Mouse (Mus musculus) left cerebral cortex, adult 18-20 months (tissue): ENCODE results near the gene Rangrf. TPM values are rescaled to one million over a fixed set of nuclear protein-coding genes. Genes with fewer than 3 reads are reported as not detected.
A peak's percentile ranks its signal among the peaks of the same experiment; 100 is the strongest.
"Not testable (repeated sequence)": the region's sequence is repeated elsewhere in the genome, so short reads cannot be mapped to it uniquely, and the experiment has no call there.

Source experiments
- DNase-seq, 2 experiments: peaks; one replicate each; pipeline ENCODE4 v3.0.0; 2021 to 2022; ENCODE audit warnings: low spot score in 2 of 2, mixed read lengths in 1 of 2
- long read RNA-seq, 2 experiments: library from polyadenylated mRNA; stranded (forward); transcript quantifications; one replicate each; pipeline ENCODE4 v2.0.0; 2021
- total RNA-seq, 2 experiments: library from RNA; stranded (reverse); gene quantifications; 2 replicates each; pipeline ENCODE4 v1.2.3; 2021

Rangrf gene
- 10 to 100 TPM; 17.8 to 18.2 TPM for total RNA-seq
- long read RNA-seq, experiment 1, partial matches to known transcripts: 0 of 3 reads
- long read RNA-seq, experiment 1, other reads (novel, unspliced or antisense): 1 of 3 reads
- long read RNA-seq, experiment 2, transcript Rangrf-201 (5 exons, 820 nt): major isoform, 9 of 11 reads
- long read RNA-seq, experiment 2, partial matches to known transcripts: 1 of 11 reads
- long read RNA-seq, experiment 2, other reads (novel, unspliced or antisense): 1 of 11 reads

DNA sequence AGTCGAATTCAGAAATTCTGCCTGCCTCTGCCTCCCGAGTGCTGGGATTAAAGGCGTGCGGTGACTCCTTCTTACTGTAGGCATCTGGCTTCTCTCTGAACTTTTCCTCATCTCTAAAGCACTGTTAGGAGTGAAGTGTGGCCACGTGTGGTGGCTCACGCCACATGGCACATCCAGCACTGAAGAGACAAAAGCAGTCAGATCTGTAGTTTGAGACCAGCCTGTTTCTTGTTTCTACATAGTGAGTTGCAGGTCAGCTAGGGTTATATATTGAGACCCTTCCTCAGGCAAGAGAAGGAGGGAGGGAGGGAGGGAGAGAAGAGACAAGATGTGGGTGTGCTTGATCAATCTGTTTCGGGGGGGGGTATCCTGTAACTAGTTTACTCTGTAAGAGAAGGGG, at the start of gene Rangrf:
TSS of gene Rangrf (minus strand) at position 101 of the 400 bp plus-strand sequence.
- DNase-seq: no peak

DNA sequence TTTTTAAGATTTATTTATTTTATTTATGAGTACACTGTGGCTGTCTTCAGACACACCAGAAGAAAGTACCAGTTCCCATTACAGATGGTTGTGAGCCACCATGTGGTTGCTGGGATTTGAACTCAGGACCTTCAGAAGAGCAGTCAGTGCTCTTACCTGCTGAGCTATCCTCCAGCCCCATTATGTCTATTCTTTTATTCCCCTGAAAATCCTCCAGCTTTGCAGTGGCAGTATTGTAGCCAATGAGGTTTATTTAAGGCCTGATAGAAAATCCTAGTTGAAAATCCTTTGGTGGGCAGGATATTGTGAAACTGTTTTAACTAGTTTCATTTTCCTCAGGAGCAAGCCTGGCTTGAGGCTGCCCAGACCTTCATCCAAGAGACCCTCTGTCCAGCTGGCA, 45.7 kb upstream of the Rangrf start:
- DNase-seq: no peak

DNA sequence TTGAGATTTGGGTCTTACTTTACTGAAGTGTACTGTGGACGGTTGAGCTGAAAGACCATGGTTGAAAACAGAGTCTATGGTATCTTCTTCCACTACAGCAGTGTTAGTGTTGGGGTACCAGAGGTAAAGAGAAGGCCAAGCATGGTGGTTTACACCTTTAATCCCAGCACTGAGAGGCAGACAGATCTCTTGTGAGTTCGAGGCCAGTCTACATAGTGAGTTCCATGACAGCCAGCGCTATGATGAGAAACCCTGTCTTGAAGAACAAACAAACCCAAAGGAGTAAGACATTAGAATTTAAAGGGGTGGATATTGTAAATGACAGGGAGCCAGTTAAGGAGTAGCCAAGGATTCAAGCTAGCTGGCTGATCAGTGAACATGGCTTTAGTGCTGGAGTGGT, 41.8 kb upstream of the Rangrf start:
- DNase-seq: no peak

DNA sequence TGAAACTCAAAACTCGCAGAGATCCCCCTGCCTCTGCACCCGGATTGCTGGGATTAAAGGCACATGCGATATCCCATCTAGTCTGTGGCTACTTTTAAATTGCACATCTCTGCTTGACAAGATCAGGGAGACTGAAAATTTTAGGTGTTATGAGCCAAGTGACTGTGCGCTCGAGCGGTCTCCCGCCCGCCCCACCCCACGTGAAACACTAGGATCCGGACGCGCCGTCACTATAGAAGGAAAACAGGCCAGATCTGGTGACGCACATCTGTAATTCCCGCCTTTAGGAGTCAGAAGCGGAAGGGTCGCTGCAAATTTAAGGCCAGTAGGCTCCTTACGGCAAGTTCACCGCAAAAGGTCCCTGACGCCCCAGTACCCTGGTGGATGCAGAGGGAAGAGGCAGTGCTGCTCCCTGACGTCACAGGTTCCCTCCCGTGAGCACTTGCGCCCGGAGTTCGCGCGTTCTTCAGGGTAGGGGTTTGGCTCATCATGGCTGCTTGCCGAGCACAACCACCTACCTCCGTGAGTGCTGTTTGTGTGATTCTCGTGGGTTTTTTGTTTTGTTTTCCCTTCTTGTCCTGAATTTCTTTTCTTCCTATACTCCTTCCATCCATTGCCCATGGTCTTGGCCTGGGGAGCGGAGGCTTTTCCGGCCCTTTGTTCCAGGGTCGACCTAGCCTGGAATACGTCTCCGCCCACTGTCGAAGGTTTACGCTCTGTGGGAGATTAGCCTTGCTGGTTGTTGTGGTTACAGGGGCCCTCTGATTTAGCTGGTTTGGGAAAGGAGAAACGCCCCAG, 40.9 kb upstream of the Rangrf start, which contains the start of gene Ctc1:
TSS of gene Ctc1 (plus strand) at position 268 of the 798 bp plus-strand sequence.
- peak; percentile 91 to 92 for DNase-seq

- DNase-seq: peak; percentile 83 to 86
These were observed 37.2 kb upstream of the Rangrf start for GRCm38 (mm10) chr11:69012071-69012601.

- DNase-seq: not testable (repeated sequence)
These were observed 36.5 kb upstream of the Rangrf start for GRCm38 (mm10) chr11:69011445-69011844.

- DNase-seq: no peak
These were observed 35.7 kb upstream of the Rangrf start for GRCm38 (mm10) chr11:69010400-69011323.

DNA sequence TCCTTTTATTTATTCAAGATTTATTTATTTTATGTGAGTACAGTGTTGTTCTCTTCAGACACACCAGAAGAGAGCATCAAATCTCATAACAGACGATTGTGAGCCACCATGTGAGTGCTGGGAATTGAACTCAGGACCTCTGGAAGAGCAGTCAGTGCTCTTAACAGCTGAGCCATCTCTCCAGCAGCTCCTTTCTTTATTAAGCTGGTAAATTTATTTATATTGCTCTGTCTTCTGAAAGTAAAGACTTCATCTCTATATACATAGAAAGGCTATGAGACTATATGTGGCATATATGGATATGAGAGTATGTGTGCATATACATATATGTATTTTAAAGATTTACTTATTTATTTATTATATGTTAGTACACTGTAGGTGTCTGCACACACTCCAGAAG, 34.5 kb upstream of the Rangrf start:
- no peak for DNase-seq

DNA sequence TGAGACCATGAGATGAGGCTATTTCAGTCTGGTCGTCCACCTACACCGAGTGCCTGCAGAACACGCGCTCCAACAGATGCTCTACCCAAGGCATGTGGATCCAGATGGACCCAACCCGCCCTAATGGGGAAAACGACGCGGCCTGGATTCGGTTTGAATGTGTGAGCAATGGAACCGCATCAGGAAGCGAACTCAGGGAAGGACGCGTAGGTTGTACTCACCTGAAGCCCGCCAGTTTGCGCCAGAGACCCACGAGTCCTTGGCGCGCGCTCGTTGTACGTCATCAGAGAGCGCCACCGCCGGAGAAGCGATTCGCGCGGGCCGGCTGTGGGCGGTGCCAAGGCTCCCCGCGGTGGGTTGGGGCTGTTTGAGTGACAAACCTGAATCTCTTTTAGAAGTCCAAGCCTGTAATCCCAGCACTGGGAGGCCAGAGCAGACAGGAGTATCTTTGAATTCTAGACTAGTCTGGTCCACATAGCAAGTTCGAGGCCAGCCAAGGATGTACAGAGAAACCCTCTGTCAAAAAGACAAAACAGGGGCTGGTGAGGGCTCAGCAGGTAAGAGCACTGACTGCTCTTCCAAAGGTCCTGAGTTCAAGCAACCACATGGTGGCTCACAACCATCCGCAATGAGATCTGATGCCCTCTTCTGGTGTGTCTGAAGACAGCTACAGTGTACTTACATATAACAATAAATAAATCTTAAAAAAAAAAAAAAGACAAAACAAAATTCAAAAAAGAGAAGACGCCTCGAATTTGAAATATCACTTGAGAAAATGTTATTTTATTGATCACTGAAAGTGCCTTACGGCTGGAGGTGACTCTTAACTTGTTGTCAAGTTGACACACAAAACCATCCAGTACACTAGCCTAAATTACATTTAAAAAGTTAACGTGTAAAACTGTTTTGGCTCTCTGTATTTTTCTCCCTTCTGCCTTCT, 33.5 kb upstream of the Rangrf start, which contains the start of gene Pfas:
TSS of gene Pfas (minus strand) at position 279 of the 940 bp plus-strand sequence.
- DNase-seq: peak; percentile 90 to 93

- DNase-seq: not testable (repeated sequence)
These were observed 31.6 kb upstream of the Rangrf start for GRCm38 (mm10) chr11:69006575-69006974.

DNA sequence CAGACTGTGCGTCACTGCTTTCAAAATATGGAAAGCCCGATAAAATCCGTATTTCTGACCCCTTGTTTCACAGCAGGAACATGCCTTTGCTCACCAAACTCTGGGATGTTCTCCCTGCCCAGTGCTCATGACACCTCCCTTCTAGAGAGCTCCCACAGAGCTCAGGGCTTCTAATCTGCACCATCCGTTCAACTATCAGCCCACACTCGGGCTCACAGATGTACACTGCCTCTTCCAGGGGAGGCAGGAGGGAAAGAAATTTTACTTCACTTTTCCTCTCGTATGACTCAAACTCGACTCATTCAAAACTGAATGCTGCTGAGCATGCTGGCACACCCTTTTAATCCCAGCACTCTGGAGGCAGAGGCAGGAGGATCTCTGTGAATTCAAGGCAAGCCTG, 30.2 kb upstream of the Rangrf start:
- DNase-seq: no peak

DNA sequence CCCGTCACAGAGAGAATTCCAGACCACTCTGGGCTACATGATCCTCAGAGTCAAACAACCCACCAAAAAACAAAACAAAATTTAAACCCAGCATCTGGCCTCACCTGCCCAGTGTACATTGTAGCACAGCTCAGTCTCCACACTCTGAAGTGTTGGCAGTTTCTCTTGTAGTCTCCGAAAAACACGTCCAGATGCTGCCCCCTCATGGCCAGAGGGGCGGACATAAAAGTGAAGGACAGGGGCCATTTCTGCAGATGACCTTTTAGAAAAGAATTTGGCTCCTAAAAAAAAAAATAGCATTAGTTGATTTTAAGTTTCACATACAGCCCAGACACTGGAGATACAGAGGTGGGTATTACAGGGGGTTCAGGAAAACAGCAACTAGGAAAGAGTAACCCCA, 28.6 kb upstream of the Rangrf start:
- DNase-seq: no peak

GRCm38 (mm10) chr11:69002782-69003181, 27.8 kb upstream of the Rangrf start:
- DNase-seq: not testable (repeated sequence)

- no peak for DNase-seq
These were observed 22.1 kb upstream of the Rangrf start for GRCm38 (mm10) chr11:68997080-68997479.

GRCm38 (mm10) chr11:68994377-68994776, 19.4 kb upstream of the Rangrf start:
- no peak for DNase-seq

DNA sequence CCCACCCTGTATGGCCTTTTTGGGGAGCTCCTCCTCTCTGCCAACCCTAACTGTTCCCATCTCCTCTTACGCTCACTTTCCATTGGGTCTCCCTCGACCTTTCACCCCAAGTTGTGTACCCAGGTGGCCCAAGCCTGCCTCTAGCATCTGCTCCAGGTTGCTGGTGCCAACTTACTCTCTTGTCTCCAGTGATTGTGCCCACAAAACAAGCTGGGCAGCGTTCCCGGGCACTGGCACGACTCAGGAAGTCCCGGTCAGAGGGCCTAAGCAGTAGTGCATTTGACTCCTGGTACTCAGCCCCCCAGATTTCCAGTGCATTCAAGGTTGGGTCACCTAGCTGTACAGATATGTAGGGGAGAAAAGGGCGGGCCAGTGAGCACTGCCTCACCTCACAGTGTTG, 18.1 kb upstream of the Rangrf start:
- DNase-seq: no peak

DNA sequence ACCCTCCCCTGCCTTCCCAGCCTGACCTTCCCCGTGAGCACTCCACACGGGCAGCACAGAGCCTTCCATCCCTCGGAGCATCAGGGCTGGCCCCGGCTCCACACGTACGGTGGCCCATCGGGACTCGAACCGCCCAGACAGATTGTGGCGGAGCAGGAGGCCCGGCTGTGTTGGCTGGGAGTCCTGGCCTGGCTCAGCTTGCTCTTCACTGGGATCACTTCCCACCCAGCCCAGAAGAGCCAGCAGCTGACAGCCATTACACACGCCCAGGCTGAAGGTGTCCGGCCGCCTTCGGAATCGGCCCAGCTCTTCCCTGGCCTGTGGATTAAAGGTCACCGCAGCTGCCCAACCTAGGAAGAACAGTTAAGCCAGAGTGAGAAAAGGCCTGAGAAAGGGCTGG, 13.4 kb upstream of the Rangrf start:
- no peak for DNase-seq

- no peak for DNase-seq
These were observed 12.4 kb upstream of the Rangrf start for GRCm38 (mm10) chr11:68987365-68987882.

DNA sequence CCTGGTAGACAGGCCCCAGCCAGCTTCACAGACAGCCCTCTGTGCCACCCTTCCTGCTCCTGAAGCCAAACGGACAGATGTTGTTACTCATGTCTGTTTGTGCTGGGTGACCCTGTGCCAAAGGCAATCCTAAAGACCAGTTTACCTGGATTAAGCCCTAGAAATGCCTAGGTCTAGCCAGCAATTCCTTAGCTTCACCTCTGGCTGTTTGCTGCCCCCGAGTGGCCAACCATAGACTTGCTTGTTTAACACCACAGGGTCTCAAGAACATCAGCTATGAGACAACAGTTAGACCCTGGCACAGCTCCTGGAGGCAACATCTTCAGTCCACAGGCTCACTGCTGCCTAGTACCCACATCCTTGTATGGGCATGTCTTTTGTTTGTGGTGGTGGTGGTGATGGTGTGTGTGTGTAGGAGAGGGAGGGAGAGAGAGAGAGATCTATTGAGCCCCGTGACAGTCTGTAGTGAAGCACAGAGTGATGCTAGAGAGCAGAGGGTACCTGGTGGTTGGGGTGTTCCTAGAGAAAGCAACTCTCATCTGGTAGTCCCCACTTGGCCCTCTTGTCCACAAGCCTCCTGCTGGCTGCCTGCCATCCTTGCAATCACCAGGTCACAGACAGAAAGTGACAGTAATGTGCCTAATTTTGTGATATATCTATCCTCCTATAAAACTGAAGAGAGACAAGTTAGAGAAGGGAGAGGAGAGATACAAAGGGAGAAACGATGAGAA, 7.8 kb upstream of the Rangrf start:
- peak; percentile 69 to 81 for DNase-seq
